Mouse (Mus musculus) layer of hippocampus, adult 11-12 months (tissue): ENCODE data around the gene Ror2.

ENCODE experiments used
- DNase-seq: peaks from one replicate; pipeline ENCODE4 v3.0.0; 2022; ENCODE audit warnings: low spot score

The Ror2 gene

GRCm38 (mm10) chr13:53194306-53194705, 91.6 kb downstream of the Ror2 start:
- DNase-seq: no peak

GRCm38 (mm10) chr13:53193713-53194112, 92.2 kb downstream of the Ror2 start:
- DNase-seq: no peak

DNA sequence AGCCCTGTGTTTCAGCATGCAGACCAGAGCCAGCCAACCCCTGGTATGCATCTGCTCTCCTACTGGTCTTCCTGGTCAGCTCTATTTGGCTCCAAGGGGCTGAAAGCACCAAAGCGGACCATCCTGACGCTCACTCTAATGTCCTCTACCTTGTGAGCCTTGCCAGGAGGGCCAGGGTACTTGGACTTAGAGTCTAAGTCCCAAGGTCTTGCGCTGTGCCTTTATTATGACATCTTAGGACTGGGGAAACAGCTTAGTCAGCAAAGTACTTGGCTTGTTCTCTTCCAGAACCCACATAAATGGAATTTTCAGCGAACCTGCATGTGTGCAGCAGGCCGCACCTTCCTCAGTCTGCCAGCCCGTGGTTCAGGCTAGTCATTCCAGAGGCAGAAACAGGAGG, 93.6 kb downstream of the Ror2 start:
- DNase-seq: no peak

- no peak for DNase-seq
Measured at GRCm38 (mm10) chr13:53191657-53192056, 94.3 kb downstream of the Ror2 start.

GRCm38 (mm10) chr13:53188935-53189334, 97.0 kb downstream of the Ror2 start:
- no peak for DNase-seq

DNA sequence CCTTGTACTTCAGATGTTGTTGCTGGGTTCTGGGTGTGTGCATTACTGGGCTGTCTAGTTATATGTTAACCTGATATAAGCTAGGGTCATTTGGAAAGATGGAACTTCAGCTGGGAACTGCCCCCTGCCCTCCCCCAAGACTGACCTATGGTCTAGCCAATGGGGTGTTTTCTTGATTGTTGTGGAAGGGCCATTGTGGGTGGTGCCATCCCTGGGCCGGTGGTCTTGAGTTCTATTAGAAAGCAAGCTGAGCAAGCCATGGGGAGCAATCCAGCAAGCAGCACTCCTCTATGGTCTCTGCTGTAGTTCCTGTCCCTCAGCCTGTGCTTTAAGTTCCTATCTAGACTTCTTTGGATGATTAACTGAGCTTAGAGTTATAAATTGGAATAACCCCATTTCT, 101.1 kb downstream of the Ror2 start:
- no peak for DNase-seq

DNA sequence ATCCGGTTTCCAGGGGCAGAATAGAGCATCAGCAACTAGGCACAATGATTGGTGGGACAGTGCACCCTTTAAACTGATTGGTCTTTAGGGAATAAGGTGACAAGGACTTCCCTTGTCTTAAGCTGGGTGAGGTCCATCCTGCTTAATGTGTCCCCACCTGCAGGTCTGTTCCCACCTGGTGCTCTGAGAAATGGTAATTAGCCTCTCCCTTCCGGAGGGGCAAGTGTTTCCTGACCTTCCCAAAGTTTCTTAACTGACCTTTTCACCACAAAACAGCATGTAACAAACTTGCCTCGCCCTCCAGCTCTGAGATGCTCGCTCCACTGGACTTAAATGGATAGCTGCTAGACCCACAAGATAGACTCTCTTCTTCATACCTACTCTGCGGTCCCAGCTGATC, 101.8 kb downstream of the Ror2 start:
- no peak for DNase-seq

DNA sequence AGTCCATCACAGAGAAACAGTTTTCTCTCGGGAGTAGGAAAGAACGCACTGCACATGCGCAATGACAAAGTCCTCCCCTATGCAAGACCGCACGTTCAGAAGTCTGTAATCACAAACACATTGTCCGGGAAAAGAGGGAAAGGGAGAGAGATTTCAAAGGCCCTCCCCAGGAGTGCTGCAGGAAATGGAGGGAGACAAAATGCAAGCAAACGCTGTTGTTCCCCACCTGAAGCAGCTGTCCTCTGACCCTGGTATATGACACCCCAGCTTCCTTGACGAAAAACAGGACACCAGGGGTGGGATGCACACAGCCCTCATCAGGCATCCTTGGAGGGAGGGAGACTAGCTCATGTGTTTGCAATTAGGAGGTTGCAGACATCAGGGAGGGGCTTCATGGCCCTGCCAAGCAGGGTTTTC, 102.8 kb downstream of the Ror2 start:
- no peak for DNase-seq

- DNase-seq: no peak
Measured at GRCm38 (mm10) chr13:53178594-53178993, 107.3 kb downstream of the Ror2 start.

- no peak for DNase-seq
Measured at GRCm38 (mm10) chr13:53178171-53178570, 107.8 kb downstream of the Ror2 start.

DNA sequence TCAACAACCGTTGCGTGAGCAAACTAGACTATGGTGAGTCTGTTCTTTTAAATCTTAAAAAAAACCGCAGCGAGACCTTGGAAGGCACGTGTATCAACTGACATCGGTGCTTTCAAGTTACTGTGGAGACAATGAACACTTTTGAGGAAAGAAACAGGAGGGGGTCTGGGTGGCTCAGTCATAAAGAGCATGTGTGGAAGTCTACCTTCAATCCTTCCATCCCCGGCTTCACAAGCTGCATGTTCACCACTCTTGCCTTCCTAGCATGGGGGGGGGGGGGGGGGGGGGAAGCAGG, 108.6 kb downstream of the Ror2 start:
- DNase-seq: no peak

DNA sequence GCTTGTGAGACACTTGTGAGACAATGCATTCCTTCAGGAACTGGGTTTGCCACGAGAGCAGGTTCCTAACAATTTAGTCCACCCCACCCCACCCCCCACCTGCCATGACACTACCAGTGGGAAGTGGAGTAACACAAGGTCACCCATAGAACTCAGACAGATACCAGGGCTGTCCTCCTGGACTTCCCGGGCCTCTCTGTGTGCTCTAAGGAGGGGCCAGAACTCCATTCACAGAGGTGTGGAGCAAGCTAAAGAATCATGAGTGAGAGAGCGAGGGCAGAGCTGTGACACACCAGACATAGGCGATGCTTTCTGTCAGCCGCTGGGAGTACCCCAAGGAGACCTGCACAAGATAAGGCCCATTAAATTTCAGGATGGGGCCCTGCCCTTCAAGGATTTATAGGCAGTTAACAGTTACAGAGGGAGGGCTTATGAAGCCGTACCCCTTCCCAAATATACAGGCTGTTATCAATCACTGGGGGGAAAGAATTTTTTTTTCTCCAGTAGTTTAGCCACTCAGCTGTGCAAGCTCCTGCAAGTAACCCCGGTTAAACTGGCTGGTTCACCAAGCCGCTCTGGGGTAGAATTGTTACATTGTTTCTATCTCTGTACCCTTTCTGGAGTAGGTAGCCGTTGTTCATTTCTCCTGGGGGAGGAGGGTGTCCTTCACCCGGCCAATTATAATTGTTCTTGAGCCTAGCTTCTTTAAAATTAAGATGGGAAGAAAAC, 109.1 kb downstream of the Ror2 start:
- DNase-seq: no peak

DNA sequence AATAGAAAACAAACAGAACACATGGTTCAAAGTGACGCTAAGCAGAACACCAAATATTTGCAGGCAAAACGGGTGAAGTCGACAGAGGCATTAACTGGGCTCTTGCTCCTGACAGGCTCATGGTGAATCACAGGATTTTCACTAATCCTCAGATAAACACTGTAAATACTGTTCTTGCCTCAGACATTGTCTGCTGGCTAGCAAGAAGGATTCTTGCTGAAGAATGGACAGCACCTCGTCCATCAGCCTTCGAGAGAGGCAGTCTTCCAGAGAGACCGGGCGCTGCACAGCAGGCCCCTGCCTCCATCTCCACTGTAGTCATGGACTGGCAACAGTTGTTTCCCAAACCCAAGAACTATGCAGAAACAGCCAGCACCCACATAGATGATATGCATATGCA, 110.9 kb downstream of the Ror2 start:
- no peak for DNase-seq

DNA sequence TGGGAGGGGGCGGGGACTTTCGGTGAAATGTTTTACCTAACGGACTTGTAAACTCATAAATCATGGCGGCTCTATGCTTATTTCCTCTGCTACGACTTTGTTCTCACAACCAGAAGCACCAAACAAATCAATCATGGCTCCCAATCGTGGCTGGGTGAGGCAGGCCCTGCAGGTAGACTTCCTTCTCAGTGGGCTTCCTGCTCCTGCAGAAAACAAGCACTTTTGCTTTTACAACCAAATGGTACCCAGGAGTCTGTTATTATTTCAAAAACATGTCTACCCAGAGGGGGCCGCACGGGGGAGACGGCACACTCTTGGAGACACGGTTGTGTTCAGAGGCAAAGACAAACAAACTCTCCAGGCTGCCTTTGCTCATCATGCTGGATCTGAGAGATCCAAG, 122.3 kb downstream of the Ror2 start:
- DNase-seq: no peak

GRCm38 (mm10) chr13:53163060-53163459, 122.9 kb downstream of the Ror2 start:
- no peak for DNase-seq

- no peak for DNase-seq
Measured at GRCm38 (mm10) chr13:53159501-53159900, 126.4 kb downstream of the Ror2 start.

DNA sequence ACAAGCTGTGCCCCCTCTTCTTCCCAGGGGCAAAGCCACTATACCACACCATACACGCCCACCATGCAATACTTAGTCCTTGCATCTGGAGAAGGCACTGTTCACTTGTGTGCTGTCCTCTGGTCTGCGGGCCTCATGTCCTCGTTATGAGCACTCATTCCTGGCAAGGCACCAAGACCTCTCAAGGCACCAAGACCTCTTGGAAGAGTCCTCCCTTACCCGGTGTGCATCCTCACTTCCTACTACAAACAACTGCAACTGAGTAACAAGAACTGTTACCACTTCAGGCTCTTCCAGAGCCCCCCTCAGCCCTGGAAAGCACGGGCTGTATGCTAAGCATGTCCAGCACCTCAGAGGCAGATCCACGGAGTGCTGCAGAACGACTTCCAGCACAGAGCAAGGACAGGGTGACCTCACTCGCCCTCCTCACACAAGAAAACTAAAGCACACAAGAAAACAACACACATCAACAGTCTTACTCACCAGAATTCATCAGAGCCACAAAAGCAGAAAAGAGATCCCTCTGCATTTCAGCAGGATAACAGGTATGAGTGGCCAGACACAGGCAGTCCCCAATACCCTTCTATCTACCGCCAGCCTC, 127.4 kb downstream of the Ror2 start:
- no peak for DNase-seq

GRCm38 (mm10) chr13:53156911-53157310, 129.0 kb downstream of the Ror2 start:
- DNase-seq: no peak

- DNase-seq: no peak
Measured at GRCm38 (mm10) chr13:53156282-53156681, 129.6 kb downstream of the Ror2 start.

- DNase-seq: no peak
Measured at GRCm38 (mm10) chr13:53145511-53145910, 140.4 kb downstream of the Ror2 start.

GRCm38 (mm10) chr13:53143076-53143475, 142.8 kb downstream of the Ror2 start:
- DNase-seq: no peak

- DNase-seq: no peak
Measured at GRCm38 (mm10) chr13:53142268-53142667, 143.7 kb downstream of the Ror2 start.

DNA sequence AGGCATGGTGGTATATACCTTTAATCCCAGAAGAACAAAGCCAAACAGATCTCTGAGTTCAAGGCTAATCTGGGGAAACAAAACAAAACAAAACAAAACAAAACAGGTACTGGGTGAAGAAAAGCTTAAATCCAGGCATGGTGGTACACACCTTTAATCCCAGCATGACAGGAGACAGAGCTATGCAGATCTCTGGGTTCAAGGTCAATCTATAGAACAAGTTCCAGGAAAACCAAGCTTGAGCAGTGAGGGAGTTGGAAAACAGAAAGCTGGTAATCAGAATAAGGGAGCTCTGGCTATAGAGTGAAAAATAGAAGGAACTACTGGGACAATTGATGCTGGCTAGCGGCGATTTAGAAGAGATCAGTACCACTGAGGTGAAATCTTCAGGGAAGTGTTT, 145.6 kb downstream of the Ror2 start:
- DNase-seq: no peak

GRCm38 (mm10) chr13:53130567-53130966, 155.4 kb downstream of the Ror2 start:
- no peak for DNase-seq
